8 mouse cellular contexts compared by ENCODE assay signal in genomic region chr12:17184303-17184775, GRCm38 (mm10). TPM values are rescaled to one million over a fixed set of nuclear protein-coding genes. Genes with fewer than 3 reads are reported as not detected.
A peak's percentile ranks its signal among the peaks of the same experiment; 100 is the strongest.
DNase-seq lines count a peak whose midpoint lies in the region; ATAC-seq and TF ChIP-seq lines count a peak whose summit lies in the region.

No protein-coding gene starts in this region.

- WGBS in embryonic facial prominence, embryonic 13.5 days = 24% methylated on average over 7 of the region's 7 CpGs
- WGBS in limb, embryonic 13.5 days = 19% methylated on average over 7 of the region's 7 CpGs
- WGBS in olfactory bulb, adult 2 months = 15% methylated on average over 7 of the region's 7 CpGs

- no peak overlapping the region for H3K9ac ChIP-seq in embryonic facial prominence, embryonic 13.5 days
- H3K9ac ChIP-seq in limb, embryonic 13.5 days = no peak overlapping the region

- no peaks in the 10 kb centered on the region for H3K9me3 ChIP-seq in embryonic facial prominence, embryonic 13.5 days
- H3K9me3 ChIP-seq in limb, embryonic 13.5 days = no peaks in the 10 kb centered on the region

- peaks cover 12% of the 10 kb centered on the region; the same call in 1 of the 2 replicates for H3K4me1 ChIP-seq in embryonic facial prominence, embryonic 13.5 days
- peaks cover 9% of the 10 kb centered on the region for H3K4me1 ChIP-seq in limb, embryonic 13.5 days
- H3K4me1 ChIP-seq in olfactory bulb, adult 2 months (ENCODE audit: control insufficient read depth, insufficient read depth, low read length) = peaks cover 19% of the 10 kb centered on the region

- intact Hi-C loops in left cerebral cortex, postnatal 4 days (cut with DNase I) = no loop called here
- intact Hi-C loops in heart, postnatal 25 days (cut with DNase I) = no loop called here

- peak; percentile 59 for ATAC-seq in embryonic facial prominence, embryonic 13.5 days (ENCODE audit: insufficient number of reproducible peaks, insufficient read depth, low FRiP score, low TSS enrichment, low read depth)
- peak; percentile 76 for ATAC-seq in limb, embryonic 13.5 days (ENCODE audit: low FRiP score, low read depth)

- H3K27ac ChIP-seq in embryonic facial prominence, embryonic 13.5 days = no peak overlapping the region
- H3K27ac ChIP-seq in limb, embryonic 13.5 days = no peak overlapping the region
- H3K27ac ChIP-seq in olfactory bulb, adult 2 months (ENCODE audit: insufficient read depth, low read depth, low read length) = peak overlapping the region; percentile 94

- peak overlapping the region; percentile 14 for H3K4me2 ChIP-seq in embryonic facial prominence, embryonic 13.5 days
- H3K4me2 ChIP-seq in limb, embryonic 13.5 days (replicated peaks) = peak overlapping the region; percentile 28

- no peak for TF ChIP-seq POLR2A in olfactory bulb, adult 2 months (IDR thresholded peaks at IDR 0.05; ENCODE audit: insufficient read depth, low read depth, low read length)

- H3K27me3 ChIP-seq in embryonic facial prominence, embryonic 13.5 days = no peaks in the 10 kb centered on the region
- 0 out of 2 replicates have a peak, but pooled peaks cover 3% of the 10 kb centered on the region for H3K27me3 ChIP-seq in limb, embryonic 13.5 days

- H3K4me3 ChIP-seq in embryonic facial prominence, embryonic 13.5 days = no peak overlapping the region
- no peak overlapping the region for H3K4me3 ChIP-seq in limb, embryonic 13.5 days
- no peak overlapping the region for H3K4me3 ChIP-seq in olfactory bulb, adult 2 months (ENCODE audit: insufficient read depth, low read depth, low read length)

- H3K36me3 ChIP-seq in embryonic facial prominence, embryonic 13.5 days = no peaks in the 10 kb centered on the region
- no peaks in the 10 kb centered on the region for H3K36me3 ChIP-seq in limb, embryonic 13.5 days

- peak; percentile 60 for DNase-seq in left cerebral cortex, adult 11 months (ENCODE audit: low spot score)
- DNase-seq in left cerebral cortex, postnatal 4 days = no peak
- peak; percentile 19 for DNase-seq in heart, postnatal 25 days (ENCODE audit: low spot score)
- no peak for DNase-seq in cerebellum, adult 9-10 months
- no peak for DNase-seq in spleen, postnatal 36 days (ENCODE audit: low spot score in 2 of 2)

- TF ChIP-seq CTCF in olfactory bulb, adult 2 months (IDR thresholded peaks at IDR 0.05; ENCODE audit: insufficient read depth, low read depth, low read length) = no peak

RNA-seq across cellular contexts. Expression of gene Kcnf1, which starts 7.7 kb away (rescaled TPM):
- 10 to 100 TPM; 35.1 to 36.1 TPM for total RNA-seq in left cerebral cortex, postnatal 4 days (2021)
- polyA plus RNA-seq in embryonic facial prominence, embryonic 13.5 days (2015; fragmentation: Nextera tagmentation; extraction: Ambion mirVana) = 0.70 and 0.80 TPM in 2 replicates
- not detected for total RNA-seq in heart, postnatal 25 days (2021)
- polyA plus RNA-seq in limb, embryonic 13.5 days (2015; fragmentation: Nextera tagmentation; extraction: Ambion mirVana) = 0.63 and 0.80 TPM in 2 replicates
- 128 TPM in 1 of 2 replicates, not detected in the other for polyA plus RNA-seq in olfactory bulb, adult 2 months (2012; ENCODE audit: insufficient read depth, insufficient read length, low replicate concordance, missing spikeins)

Comparison
In these comparisons a context has a peak if more than half of its experiments do, and no peak if none do; other contexts are left out.
1. DNase-seq: peak in left cerebral cortex, adult 11 months (single experiment) and heart, postnatal 25 days (single experiment); none in left cerebral cortex, postnatal 4 days (single experiment), cerebellum, adult 9-10 months (single experiment) and spleen, postnatal 36 days (0 of 2).